Mouse (Mus musculus) embryo, embryonic 10.5 days (tissue): ENCODE data around the gene Tbc1d10b.
A peak's percentile ranks its signal among the peaks of the same experiment; 100 is the strongest.

Source experiments
- DNase-seq: peaks from one replicate; pipeline ENCODE4 v3.0.0-alpha.2; 2015; ENCODE audit warnings: low spot score

Tbc1d10b gene

GRCm38 (mm10) chr7:127225147-127225995, 17.1 kb upstream of the Tbc1d10b start:
- DNase-seq: no peak

DNA sequence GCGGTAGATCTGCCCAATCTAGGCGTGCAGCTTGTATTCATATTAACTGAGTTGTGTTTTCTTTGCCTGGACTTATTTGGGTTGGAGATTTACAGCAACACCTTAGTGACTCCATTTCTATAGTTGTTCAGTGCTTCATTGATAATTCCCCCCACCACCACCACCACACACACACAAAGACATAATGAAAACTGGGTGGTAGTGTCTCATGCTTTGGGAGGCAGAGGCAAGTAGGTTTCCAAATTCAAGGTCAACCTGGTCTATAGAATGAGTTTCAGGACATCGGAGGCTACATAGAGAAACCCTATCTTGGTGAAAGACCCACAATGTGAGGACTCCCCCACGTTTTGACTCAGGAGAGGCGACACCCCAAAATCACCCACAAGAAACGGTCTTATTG, 16.3 kb upstream of the Tbc1d10b start:
- no peak for DNase-seq

- no peak for DNase-seq
Observed at GRCm38 (mm10) chr7:127223515-127224478, 15.5 kb upstream of the Tbc1d10b start.

DNA sequence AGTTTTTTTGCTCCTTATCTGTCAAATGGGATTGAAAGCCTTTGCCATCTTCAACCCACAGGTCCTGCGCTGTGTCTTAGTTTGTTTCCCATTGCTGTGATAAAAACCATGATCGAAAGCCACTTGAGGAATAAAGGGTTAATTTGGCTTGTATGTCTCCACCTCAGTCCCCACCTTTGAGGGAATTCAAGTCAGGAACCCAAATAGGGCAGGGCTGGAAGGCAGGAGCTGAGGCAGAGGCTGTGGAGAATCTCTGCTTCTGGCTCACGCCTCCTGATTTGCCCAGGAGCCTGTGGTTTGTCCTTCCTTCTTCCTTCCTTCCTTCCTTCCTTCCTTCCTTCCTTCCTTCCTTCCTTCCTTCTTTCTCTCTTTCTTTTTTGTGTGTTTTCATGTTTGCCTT, 14.8 kb upstream of the Tbc1d10b start:
- DNase-seq: no peak

DNA sequence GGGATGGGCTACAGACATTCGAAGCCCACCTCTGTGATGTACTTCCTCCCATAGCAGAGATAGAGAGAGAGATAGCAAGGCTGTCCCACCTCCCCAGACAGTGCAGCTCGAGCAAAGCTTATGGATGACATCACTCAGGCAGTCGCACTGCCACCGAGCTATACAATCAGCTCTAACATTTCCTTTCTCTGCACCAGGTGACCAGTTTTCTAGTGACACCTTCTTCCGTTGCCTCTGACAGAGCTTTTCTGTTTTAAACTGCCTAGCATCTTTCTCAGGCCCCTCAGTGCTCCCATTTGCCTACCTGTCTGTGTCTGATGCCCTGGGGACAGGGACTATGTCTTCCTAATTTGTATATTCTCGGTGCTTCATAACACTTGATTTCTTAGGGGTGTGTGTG, 12.2 kb upstream of the Tbc1d10b start:
- DNase-seq: no peak

- no peak for DNase-seq
Observed at GRCm38 (mm10) chr7:127218670-127219069, 10.4 kb upstream of the Tbc1d10b start.

- DNase-seq: no peak
Observed at GRCm38 (mm10) chr7:127217901-127218642, 9.8 kb upstream of the Tbc1d10b start.

DNA sequence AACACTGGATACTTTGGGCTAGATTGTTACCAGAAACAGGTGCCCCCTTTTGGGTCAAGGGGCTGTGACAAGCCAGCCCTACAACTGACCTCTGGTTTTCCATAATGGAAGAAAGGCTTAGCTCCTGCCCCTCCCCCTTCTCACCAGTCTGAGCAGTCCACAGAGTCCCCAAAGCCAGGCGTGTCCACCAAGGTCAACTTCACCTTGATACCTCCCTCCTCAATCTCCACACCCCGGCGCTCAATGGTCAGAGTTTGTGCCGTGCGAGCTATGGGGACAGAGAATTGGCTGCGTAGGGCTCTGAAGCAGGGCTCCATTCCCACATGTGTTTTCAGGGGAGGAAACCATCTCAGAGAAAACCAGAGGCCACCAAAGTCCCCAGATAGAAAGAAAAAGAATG, 9.2 kb upstream of the Tbc1d10b start:
- no peak for DNase-seq

DNA sequence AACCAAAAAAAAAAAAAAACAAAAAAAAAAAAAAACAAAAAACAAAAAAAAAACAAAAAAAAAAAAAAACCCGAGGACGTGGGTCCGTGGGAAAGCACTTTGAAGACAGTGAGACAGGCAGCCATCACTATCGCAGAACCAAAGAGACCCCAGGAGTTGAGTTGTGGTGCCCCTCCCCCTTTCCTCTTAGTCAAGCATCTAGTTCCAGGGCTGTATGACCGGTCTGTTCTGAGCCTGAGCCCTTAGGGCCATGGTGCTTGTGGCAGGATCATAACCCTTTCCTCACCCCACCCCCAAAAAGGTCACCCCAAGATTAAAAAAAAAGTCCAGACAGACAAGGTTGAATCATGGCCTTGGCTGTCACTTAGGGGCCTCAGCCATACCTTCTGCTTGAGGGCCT, 8.0 kb upstream of the Tbc1d10b start:
- no peak for DNase-seq

DNA sequence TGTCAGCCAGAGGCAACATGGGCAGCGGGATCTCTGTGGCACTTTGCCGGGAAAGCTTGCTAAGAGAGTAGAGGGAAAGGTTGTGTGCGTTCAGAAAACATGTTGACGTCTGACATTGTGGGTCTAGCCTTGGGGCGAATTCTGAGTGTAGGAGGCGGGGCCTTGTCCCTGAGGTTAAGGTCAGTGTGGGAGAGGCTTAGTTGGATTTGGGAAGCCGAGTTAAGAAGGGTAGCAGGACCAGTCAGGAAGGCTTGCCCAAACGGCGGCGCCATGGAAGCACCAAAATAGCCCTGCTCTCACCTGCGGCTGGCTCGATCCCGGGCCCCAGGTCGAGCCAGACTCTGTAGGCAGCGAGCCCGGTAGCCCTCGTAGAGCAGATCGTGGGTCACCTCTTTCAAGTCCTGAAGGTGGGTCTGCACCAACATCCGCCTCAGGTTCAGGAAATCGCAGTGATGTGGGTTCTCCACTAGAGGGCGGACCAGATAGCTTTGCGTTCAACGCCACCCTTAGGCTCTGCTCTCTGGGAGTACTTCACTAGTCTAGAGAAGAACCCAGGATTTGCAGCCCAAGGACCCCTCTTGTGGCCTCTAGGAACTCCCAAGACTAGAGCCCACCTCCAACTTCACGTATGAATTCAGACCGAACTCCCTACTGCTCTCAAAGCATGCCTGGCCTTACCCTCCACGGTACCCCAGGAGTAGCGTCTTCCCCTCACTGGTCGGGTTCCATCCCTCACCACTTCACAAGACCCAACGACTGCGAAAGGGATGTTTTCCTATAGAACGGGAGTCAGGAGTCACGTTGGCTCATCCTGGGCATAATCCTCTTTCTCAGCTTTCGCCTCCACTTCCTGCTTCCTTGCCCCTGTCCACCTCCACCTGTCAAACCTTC, 7.0 kb upstream of the Tbc1d10b start:
- DNase-seq: peak; percentile 90

DNA sequence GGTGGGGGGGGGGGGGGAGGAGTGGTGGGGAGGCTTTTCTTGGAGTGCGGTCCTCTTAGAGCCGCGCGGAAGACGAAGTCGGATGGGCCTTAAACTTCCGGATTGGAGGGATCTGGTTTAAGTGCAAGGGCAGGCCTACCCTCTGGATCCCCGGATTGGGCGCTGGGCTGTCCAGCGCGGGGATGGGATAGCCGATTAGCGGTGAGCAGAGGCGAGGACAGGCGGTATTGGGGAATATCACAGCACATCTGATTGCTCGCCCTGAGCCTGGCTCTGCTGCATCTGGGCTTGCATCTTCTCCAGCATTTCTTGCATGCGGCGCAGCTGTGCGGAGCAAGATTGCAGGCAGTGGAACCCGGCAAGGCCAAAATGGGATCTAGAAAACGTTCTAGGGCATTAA, 6.3 kb upstream of the Tbc1d10b start:
- DNase-seq: peak; percentile 27

DNA sequence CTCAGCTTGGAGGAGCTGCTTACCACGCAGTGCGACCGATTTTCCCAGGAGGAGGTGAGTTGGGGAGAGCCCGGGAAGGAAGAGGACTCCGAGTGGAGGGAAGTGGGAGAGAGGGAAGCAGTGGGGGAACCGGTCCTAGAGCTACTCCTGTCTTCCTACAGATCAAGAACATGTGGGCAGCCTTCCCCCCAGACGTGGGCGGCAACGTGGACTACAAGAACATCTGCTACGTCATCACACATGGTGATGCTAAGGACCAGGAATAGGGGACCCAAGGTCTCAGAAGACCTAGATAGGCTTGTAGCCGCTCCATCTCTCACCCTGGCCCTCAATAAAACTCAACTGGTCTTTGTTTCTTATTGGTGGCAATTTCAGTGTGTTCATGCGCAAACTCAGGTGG, 5.7 kb upstream of the Tbc1d10b start:
- DNase-seq: no peak

GRCm38 (mm10) chr7:127213485-127213884, 5.2 kb upstream of the Tbc1d10b start:
- DNase-seq: peak; percentile 70

DNA sequence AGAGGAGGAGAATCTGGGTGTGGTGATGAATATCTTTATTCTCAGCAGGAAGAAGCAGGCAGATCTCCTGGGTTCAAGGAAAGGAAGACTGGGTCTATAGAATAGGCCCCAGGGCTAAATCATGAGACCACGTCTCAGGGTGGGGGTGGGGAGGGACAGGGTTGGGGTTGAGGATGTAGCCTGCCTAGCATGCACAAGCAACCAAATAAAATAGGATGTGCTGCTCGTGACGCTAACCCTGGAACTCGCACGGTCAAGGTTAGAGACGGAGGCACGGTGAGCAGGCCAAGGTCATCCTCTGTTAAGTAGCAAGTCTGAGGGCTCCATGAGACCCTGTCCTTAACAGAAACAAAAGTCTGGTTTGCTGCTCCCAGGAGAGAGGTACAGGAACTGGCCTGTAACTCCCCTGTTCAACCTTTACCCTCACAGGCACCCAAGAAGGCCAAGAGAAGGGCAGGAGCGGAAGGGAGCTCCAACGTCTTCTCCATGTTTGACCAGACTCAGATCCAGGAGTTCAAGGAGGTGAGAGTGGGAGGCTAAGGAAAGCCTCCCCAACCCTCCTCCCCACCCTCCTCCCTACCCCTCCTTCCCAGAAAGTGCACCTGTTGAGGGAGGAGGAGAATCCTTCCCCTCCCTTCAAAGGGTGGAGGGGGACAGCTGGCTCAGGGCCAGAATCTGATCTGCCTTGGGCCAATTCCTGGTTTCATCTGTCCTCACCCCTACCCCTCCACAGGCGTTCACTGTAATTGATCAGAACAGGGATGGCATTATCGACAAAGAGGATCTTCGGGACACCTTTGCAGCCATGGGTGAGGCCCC, 4.4 kb upstream of the Tbc1d10b start:
- DNase-seq: no peak

DNA sequence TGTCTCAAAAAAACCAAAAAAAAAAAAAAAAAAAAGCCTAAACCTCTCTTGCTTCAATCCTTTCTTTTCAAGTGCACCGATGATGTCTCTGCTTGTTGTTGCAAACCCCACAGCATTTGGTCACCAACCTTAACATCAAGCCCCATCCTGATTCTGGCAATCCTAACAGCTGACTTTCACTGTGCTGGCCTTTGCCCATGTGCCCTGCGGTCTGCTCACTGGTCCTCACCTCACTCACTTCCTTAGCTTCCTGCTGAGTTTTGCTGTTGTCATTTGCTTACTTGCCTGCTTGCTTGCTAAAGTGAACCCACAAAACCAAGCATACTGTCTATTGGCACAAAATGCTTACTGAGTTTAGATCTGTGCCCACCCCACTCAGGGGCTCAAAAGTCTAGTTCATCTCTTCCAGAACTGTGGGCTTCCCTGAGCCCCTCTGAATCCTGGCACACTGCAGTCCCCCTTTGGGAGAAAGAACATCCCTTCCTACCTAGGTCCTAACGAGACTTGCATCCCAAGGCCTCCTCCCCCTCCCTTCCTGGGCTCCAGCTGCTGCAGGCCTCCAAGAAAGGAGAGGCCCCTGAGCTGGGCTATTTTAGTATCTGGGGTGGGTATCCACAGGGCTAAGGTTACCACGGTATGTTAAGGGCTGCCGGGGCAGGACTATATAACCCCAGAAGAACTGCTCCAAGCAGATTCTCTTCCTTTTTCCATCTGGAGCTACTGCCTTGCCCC, 2.9 kb upstream of the Tbc1d10b start:
- DNase-seq: no peak

DNA sequence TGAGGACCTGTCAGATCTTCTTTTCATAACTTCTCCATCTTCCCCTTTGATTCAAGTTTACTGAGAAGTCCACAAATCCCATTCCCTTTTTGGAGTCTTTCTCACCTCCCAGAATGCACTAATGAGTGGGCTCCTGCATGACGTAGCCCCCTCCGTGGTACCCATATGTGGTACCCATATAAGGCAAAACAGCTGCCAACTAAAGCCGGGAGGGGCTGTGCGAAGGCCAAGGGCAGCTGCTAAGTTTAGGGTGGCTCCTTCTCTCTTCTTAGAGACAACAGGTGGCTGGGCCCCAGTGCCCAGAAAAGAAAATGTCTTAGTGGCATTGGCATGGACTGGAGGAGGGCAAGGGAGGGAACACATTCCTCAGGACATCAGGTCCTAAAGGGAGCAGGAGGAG, 2.0 kb upstream of the Tbc1d10b start:
- DNase-seq: no peak

GRCm38 (mm10) chr7:127209851-127210250, 1.6 kb upstream of the Tbc1d10b start:
- DNase-seq: no peak

DNA sequence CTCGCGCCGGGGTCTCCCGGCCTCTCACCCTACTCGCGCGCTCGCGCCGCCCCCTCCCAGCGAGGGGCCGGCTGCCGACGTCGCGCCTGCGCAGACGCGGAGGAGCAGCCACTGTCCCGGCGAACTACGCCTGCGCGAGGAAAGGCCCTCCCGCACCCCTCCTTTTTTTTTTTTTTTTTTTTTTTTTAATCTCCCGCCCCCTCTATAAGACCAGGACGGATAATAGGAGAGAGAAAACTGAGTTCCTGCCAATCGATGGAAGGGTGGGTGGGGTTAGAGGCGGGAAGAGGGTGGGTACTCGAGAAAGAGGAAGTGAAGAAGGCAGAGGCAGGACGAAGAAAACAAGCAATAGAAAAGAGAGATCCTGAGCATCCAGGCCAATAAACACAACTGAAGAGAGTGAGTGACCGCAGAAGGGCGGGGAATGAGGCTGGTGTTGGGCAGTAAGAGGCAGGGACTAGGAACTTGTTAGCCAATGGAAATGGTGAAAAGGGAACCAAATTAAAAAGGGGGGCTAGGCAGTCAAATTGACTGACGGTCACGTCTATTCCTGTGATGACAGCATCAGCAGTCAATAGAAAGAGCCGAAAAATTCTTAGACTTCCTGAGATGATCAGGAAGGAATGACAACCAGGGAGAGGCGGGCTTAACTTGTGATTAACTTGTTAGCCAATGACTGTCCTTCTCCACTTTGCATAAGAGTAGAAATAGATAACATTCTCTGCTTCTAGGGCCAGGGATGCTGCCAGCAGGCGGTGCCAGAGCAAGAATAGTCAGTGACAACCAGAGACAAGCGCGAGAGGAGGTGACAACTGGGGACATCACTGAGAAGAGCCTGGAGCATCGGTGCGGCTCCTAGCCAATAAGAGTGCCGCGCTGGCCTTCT, 528 bp upstream of the Tbc1d10b start, which contains the start of gene Mylpf:
TSS of gene Mylpf (plus strand) at position 338 of the 886 bp plus-strand sequence.
- DNase-seq: peak; percentile 95
